Mouse (Mus musculus) right cerebral cortex, postnatal 4 days (tissue): Measurements from ENCODE around the gene Krt19.

Experiments
- DNase-seq: peaks from one replicate; pipeline ENCODE4 v3.0.0-alpha.2; 2022

Gene Krt19

GRCm38 (mm10) chr11:100148615-100149330, at the start of gene Krt19:
Krt19 (minus strand) TSS chr11:100148665.
- DNase-seq: no peak

DNA sequence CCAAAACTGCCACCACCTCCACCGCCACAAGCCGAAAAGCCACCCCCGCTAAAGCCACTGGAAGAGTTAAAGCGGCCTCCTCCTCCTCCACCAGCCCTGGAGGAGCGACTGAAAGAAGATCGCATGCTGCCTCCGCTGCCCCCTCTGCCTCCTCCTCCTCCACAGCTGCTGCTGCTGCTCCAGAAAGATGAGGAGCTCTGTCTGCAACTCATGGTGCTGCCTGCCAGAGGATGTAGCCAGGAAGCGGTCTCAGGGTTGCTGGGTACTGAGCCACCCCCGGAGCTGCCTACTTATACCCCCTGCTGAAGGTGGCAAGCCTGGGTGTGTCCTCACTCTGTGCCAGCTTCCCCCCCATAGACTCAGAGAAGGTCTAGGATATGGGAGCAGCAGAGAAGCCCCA, 44.5 kb upstream of the Krt19 start, which contains the start of gene Krt9:
Gene Krt9, minus strand, starts transcription at position 255 of the 400 bp plus-strand sequence.
- DNase-seq: no peak

DNA sequence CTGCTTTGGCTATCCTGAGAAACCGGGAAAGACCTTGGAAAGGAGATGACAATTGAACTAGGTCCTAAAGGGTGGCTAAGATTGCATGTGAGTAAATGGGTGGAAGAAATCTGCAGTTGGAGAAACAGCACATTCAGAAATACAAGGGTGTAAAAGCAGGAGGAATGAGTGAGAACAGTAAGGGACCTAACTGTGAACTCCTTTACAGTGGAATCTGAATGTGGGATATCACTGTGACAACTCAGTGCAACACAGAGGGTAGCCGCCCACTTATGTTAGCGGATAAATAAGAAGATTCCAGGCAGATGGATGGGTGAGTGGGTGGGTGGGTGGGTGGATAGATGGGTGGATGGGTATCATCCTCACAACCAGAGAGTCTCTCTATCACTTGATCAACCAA, 43.4 kb upstream of the Krt19 start:
- no peak for DNase-seq

DNA sequence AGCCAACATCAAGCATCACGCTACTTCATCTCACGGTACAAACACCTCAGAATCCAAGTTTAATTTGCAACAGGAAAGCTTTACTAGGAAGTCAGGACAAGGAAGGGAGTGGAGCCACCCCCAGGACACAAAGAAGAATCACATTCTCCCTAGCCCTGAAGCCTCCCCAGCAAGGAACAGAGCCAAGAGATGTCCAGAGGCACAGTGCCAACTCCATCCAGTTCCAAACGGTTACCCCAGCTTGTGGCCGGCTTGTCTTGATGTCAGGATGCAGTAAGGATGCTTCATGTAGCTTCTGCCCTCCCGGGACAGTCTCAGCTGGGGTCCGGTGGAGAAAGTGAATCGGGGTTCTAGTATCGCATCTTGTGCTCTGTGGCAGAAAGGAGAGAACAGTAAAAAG, 38.3 kb upstream of the Krt19 start:
- DNase-seq: no peak

- DNase-seq: no peak
Measured at GRCm38 (mm10) chr11:100181725-100182124, 33.3 kb upstream of the Krt19 start.

GRCm38 (mm10) chr11:100179260-100179659, 30.8 kb upstream of the Krt19 start:
- no peak for DNase-seq

GRCm38 (mm10) chr11:100178307-100178706, 29.8 kb upstream of the Krt19 start:
- DNase-seq: no peak

DNA sequence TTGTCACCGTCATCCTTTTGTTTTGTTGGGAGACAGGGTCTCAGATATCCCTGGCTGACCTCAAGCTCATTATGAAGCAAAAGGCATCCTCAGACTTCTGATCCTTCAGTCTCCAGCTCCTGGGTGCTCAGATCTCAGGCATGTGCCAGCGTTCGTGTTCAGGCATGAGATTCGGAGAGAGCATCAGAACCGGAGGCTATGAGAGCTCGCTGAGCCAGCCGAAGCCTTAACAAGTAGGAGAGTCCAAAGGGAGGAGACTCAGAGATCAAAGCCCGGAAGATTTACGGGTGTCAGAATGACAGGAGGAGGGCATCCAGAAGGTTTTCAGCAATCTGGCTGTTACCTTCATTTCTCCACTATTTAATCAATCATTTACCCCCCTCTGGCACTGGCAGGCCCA, 28.3 kb upstream of the Krt19 start:
- no peak for DNase-seq

DNA sequence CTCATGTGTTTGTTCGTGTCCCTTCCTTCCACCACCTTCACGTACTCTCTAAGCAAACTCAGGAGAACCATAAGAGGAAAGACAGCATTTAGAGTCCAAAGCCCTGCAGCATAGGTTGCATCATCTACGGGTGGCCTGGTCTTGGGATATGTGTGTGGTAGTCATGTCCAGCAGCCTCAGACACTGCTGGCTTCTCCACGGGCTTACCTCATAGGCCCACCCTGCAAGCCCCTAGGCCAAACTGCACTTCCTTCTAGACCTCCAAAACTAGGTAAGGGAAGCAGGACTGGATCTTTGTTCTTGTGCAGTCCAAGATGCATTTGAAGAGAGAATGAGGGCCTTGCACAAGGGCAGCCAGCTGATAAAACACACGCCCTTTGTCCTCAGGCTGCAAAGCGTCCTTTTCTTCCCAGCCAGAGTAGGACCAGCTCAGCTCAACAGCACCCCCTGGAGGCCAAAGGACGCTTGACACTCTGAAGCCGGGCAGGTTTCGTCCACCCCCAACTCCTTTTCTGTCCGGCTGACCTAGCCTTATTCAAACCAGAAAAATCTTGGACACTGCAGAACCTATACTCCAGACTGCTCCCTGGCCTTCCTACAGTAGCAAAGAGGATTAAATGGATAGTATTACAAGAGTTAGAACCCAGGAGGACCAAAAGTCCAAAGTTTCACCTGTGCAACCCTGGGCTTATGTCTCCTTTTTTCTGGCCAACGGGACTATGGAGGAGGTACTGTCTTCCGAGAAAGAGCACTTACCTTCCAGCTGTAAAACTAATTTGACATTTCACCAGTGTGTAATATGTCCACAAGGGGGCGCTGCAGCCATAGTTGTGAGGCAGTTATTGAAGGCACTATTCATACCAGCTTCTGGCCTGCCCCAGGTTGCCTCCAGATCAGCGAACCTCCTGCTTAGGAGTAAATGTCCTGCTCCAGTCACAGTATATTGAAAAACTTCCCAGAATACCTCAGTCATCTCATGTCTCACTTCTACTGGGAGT, 20.6 kb upstream of the Krt19 start:
- peak; percentile 82 for DNase-seq

DNA sequence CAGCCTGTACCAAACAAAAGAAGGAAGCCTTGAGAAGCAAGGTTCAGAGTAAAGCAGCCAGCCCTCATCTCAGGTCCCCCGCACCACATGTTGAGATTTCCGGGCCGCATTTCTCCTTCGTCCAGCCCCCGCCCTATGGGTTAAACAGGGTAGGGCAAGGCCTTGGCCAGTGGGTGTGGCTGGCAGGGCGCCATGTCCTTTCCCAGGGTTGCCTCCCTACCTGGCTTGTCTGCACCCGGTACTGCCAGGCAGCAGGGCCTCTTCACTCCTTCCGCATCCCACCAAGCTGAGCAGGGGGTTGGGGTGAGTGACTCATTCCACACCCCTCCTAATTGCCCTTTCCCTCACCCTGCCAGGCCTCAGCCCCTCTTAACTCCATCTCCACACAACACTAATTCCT, 19.6 kb upstream of the Krt19 start:
- DNase-seq: peak; percentile 10

DNA sequence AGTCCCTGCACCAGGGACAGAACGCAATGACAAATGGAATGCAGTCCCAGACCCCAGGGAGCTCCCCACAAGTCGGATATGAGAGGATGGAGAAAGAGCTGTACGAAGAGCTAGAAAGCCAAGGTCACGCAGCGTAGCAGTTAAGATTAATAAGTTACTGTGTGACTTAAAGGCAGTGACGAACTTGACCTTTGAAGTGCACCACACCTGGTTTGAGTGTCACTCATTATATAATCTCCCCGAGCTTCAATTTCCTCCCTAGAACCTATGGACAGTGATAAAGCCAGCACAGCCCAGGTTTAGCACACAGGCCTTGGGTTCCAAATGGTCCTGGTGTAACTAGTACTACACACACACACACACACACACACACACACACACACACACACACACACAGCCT, 15.9 kb upstream of the Krt19 start:
- no peak for DNase-seq

DNA sequence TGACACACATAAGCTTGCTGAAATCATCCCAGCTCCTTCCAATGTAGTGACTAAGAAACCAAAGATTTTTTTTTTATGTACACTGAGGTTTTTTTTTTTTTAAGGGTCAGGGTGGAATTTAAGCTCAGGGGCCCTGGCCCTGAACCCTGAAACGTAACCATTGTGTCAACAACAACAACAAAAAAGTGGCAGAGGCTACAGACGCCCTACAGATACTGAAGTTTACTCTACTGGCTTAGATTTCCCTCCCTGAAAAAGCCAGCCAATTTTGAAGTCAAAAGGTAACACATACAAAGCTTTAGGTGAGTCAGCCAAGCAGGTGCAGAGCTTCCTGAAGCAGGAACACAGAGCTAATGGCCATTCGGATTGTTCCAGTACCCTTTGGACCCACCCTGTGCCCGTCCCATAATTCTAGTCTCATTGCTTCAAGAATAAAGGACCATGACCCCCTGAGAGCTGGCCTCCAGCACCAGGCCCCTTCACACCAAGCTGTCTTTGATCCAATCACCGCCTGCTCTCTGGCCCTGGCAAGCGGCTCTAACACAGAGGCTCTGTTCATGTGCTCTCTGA, 9.5 kb upstream of the Krt19 start:
- no peak for DNase-seq

GRCm38 (mm10) chr11:100157331-100157730, 8.9 kb upstream of the Krt19 start:
- DNase-seq: no peak

DNA sequence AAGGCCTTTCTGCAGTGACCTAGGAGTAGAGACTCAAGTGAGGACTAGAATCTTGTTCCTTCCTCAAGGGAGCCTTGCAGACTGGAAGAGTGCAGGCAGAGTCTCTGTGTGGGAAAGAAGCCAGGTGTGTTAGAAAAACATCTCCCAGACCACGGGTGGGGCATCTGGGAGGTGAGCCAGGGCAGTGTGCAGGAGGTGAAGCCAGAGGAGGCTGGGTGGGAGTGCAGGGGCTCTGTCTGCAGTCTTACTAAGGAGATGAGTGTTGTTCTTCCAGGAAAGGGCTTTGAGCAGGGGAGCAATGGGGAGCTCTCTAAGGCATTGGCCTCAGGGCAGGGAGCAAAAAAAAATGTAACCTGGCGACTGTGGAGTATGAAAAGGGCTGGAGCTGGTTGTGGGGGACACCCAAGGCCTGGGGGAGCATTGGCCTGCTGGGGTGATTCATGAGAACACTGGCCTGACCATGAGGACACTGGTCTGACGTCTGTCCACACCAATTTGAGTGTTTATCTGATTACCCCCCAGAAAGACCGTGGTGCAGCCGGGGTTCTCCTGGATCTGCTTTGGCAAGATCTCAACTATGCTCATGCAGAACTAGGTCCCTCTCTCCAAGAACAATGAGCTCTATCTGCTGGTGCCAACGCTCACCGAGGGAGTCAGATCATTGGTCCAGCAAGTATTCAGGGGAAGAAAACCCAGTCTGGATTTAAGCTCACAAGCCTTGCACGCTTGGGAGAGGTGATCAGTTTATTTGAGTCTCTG, 7.2 kb upstream of the Krt19 start:
- no peak for DNase-seq

- no peak for DNase-seq
Measured at GRCm38 (mm10) chr11:100147566-100148353, 705 bp downstream of the Krt19 start.

- no peak for DNase-seq
Measured at GRCm38 (mm10) chr11:100145858-100146560, 2.5 kb downstream of the Krt19 start.

DNA sequence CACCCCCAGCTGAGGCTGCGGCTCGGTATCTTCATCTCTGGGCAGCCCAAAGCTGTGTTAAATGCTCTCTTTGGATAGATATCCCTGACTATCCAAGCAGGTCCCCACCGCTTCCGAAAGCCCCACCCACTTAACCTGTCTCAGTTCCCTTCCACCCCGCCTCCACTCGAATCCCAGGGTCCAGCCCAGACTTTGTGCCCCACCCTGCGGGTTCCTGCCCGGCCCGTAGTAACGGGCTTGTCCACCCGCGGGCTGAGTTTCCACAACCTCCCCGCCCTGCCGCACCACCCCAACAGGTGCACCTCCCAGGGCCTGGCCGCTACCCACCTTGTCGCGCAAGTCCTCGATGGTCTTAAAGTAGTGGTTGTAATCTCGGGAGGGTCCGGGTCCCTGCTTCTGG, 3.4 kb downstream of the Krt19 start:
- no peak for DNase-seq

DNA sequence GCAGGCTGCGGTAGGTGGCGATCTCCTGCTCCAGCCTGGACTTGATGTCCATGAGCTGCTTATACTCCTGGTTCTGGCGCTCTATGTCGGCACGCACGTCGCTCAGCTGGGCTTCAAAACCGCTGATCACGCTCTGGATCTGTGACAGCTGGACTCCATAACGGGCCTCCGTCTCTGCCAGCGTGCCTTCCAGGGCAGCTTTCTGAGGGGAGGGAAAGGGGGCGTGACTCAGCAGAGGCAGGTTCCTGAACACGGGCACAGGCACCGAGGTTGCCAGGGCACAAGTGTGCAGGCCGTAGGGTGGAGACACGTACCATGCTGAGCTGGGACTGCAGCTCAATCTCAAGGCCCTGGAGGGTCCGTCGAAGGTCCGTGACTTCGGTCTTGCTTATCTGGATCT, 7.5 kb downstream of the Krt19 start:
- no peak for DNase-seq

- no peak for DNase-seq
Measured at GRCm38 (mm10) chr11:100139391-100139790, 9.1 kb downstream of the Krt19 start.

GRCm38 (mm10) chr11:100138809-100139208, 9.7 kb downstream of the Krt19 start:
- DNase-seq: no peak

GRCm38 (mm10) chr11:100137693-100138092, 10.8 kb downstream of the Krt19 start:
- DNase-seq: no peak
